Mouse (Mus musculus) liver, adult 2 months (tissue): ENCODE measurements at regions not wholly inside any gene's neighbourhood (a gene's known extent, or its start where the extent isn't known, plus 50 kb on each side); places are given as distances from the start of the nearest gene placed in this dataset.

ENCODE experiments used
- DNase-seq: peaks from one replicate; pipeline ENCODE4 v3.0.0-alpha.2; 2011; ENCODE audit warnings: low read depth, low spot score; ENCODE audit errors: extremely low read depth
- H3K27ac ChIP-seq: fragments of 200-500 bp; replicated peaks from 2 replicates; pipeline ENCODE4 v1.5.1; 2012; ENCODE audit warnings: low read depth, mild to moderate bottlenecking, control low read depth, inconsistent platforms, low read length; ENCODE audit not compliant: insufficient read depth
- H3K27me3 ChIP-seq: fragments of 200-500 bp; 2 replicates; pipeline ENCODE4 v1.6.1; 2012; ENCODE audit warnings: mild to moderate bottlenecking, moderate library complexity, low read length, inconsistent platforms; ENCODE audit not compliant: control insufficient read depth, insufficient read depth
- H3K36me3 ChIP-seq: fragments of 200-500 bp; 2 replicates; pipeline ENCODE4 v1.6.1; 2012; ENCODE audit warnings: low read length, inconsistent platforms; ENCODE audit not compliant: control insufficient read depth, insufficient read depth
- H3K4me1 ChIP-seq: fragments of 200-500 bp; 2 replicates; pipeline ENCODE4 v1.6.1; 2011; ENCODE audit warnings: low read length; ENCODE audit not compliant: control insufficient read depth, insufficient read depth
- H3K4me3 ChIP-seq: fragments of 200-500 bp; 2 replicates; pipeline ENCODE4 v1.5.1; 2011; ENCODE audit warnings: low read depth, mild to moderate bottlenecking, control low read depth, low read length, moderate library complexity; ENCODE audit not compliant: insufficient read depth
- H3K79me2 ChIP-seq: fragments of 200-500 bp; 2 replicates; pipeline ENCODE4 v1.6.1; 2012; ENCODE audit warnings: inconsistent platforms, mild to moderate bottlenecking, low read length, moderate library complexity; ENCODE audit not compliant: control insufficient read depth, insufficient read depth
- H3K9ac ChIP-seq: fragments of 200-500 bp; 2 replicates; pipeline ENCODE4 v1.6.1; 2012; ENCODE audit warnings: low read depth, mild to moderate bottlenecking, control low read depth, inconsistent platforms, low read length
- CTCF ChIP-seq: fragments of 200-500 bp; IDR thresholded peaks from 2 replicates; pipeline ENCODE4 v1.5.1; 2011; ENCODE audit warnings: low read depth, low read length, control low read depth
- POLR2A ChIP-seq: fragments of 200-500 bp; IDR thresholded peaks from 2 replicates; pipeline ENCODE4 v1.6.1; 2011; ENCODE audit warnings: low read length, control low read depth; ENCODE audit not compliant: insufficient read depth; ENCODE audit errors: extremely low read depth
- whole genome bisulfite sequencing: fragments of 180-500 bp; shearing (Covaris S2); methylation state at CpG from one replicate; pipeline ENCODE4 v1.1.7; 2018; 5-methylcytosine and 5-hydroxymethylcytosine counted together

GRCm38 (mm10) chr8:79559516-79559915, 79.9 kb upstream of the Otud4 start:
- 88% methylated on average over 6 of the region's 6 CpGs for WGBS
- Histone ChIP-seq H3K27me3 (no peaks in the 10 kb centered on the region), H3K79me2 (no peaks in the 10 kb centered on the region), H3K27ac (no peak overlapping the region), H3K36me3 (no peaks in the 10 kb centered on the region), H3K4me3 (no peak overlapping the region), H3K9ac (no peak overlapping the region), H3K4me1 (no peaks in the 10 kb centered on the region)
- TF ChIP-seq POLR2A (no peak), CTCF (no peak)
- no peak for DNase-seq

GRCm38 (mm10) chr8:79554311-79554710, 85.1 kb upstream of the Otud4 start:
- H3K4me1 ChIP-seq = no peaks in the 10 kb centered on the region
- no peaks in the 10 kb centered on the region for H3K79me2 ChIP-seq
- no peak for DNase-seq
- H3K27me3 ChIP-seq = no peaks in the 10 kb centered on the region
- H3K9ac ChIP-seq = no peak overlapping the region
- no peak overlapping the region for H3K27ac ChIP-seq
- WGBS = 79% methylated on average over 2 of the region's 4 CpGs
- H3K36me3 ChIP-seq = no peaks in the 10 kb centered on the region
- TF ChIP-seq CTCF (no peak), POLR2A (no peak)
- H3K4me3 ChIP-seq = no peak overlapping the region

GRCm38 (mm10) chr8:79550151-79550550, 89.3 kb upstream of the Otud4 start:
- TF ChIP-seq POLR2A (no peak), CTCF (no peak)
- Histone ChIP-seq H3K4me1 (no peaks in the 10 kb centered on the region), H3K4me3 (no peak overlapping the region), H3K27ac (no peak overlapping the region), H3K36me3 (no peaks in the 10 kb centered on the region), H3K9ac (no peak overlapping the region), H3K79me2 (no peaks in the 10 kb centered on the region), H3K27me3 (no peaks in the 10 kb centered on the region)
- 72% methylated on average over 2 of the region's 2 CpGs for WGBS
- no peak for DNase-seq

- Histone ChIP-seq H3K27ac (no peak overlapping the region), H3K9ac (no peak overlapping the region), H3K27me3 (no peaks in the 10 kb centered on the region), H3K36me3 (no peaks in the 10 kb centered on the region), H3K79me2 (no peaks in the 10 kb centered on the region), H3K4me1 (no peaks in the 10 kb centered on the region), H3K4me3 (no peak overlapping the region)
- 89% methylated on average over 6 of the region's 6 CpGs for WGBS
- no peak for DNase-seq
- TF ChIP-seq CTCF (no peak), POLR2A (no peak)
These were observed 91.3 kb upstream of the Otud4 start for GRCm38 (mm10) chr8:79548156-79548555.

GRCm38 (mm10) chr8:79545866-79546373, 93.5 kb upstream of the Otud4 start:
- Histone ChIP-seq H3K36me3 (no peaks in the 10 kb centered on the region), H3K4me1 (no peaks in the 10 kb centered on the region), H3K27me3 (no peaks in the 10 kb centered on the region), H3K79me2 (no peaks in the 10 kb centered on the region), H3K9ac (no peak overlapping the region), H3K4me3 (no peak overlapping the region), H3K27ac (no peak overlapping the region)
- no peak for TF ChIP-seq CTCF
- no peak for TF ChIP-seq POLR2A
- DNase-seq = no peak
- 92% methylated on average over 5 of the region's 5 CpGs for WGBS

GRCm38 (mm10) chr8:79542461-79542860, 97.0 kb upstream of the Otud4 start:
- Histone ChIP-seq H3K27ac (no peak overlapping the region), H3K79me2 (no peaks in the 10 kb centered on the region), H3K4me1 (no peaks in the 10 kb centered on the region; the same call in 1 of the 2 replicates), H3K4me3 (no peak overlapping the region), H3K36me3 (no peaks in the 10 kb centered on the region), H3K9ac (no peak overlapping the region), H3K27me3 (no peaks in the 10 kb centered on the region)
- no peak for DNase-seq
- TF ChIP-seq CTCF (no peak), POLR2A (no peak)
- WGBS = 90% methylated on average over 2 of the region's 2 CpGs
